Mouse (Mus musculus) midbrain, embryonic 15.5 days (tissue): ENCODE measurements around the gene Tyrobp. TPM values are rescaled to one million over a fixed set of nuclear protein-coding genes. Genes with fewer than 3 reads are reported as not detected.

Experiments used
- ATAC-seq: fragments of 200-750 bp; cut with Nextera tagmentation; replicated peaks from 2 replicates; pipeline ENCODE4 v1.8.0; 2017; ENCODE audit warnings: moderate TSS enrichment
- H3K27ac ChIP-seq: fragments of 300-500 bp; sonication (generic); 2 replicates; pipeline ENCODE4 v1.5.1; 2015; ENCODE audit warnings: mild to moderate bottlenecking, inconsistent platforms
- H3K27me3 ChIP-seq: fragments of 300-500 bp; sonication (generic); replicated peaks from 2 replicates; pipeline ENCODE4 v1.6.1; 2015; ENCODE audit warnings: inconsistent platforms
- H3K36me3 ChIP-seq: fragments of 300-500 bp; sonication (generic); replicated peaks from 2 replicates; pipeline ENCODE4 v1.6.1; 2015; ENCODE audit warnings: inconsistent platforms
- H3K4me1 ChIP-seq: fragments of 300-500 bp; sonication (generic); 2 replicates; pipeline ENCODE4 v1.6.1; 2015; ENCODE audit warnings: inconsistent platforms
- H3K4me2 ChIP-seq: fragments of 300-500 bp; sonication (generic); 2 replicates; pipeline ENCODE4 v1.6.1; 2015; ENCODE audit warnings: inconsistent platforms, mild to moderate bottlenecking, moderate library complexity
- H3K4me3 ChIP-seq: fragments of 300-500 bp; sonication (generic); 2 replicates; pipeline ENCODE4 v1.5.1; 2015; ENCODE audit warnings: mild to moderate bottlenecking, inconsistent platforms
- H3K9ac ChIP-seq: fragments of 300-500 bp; sonication (generic); 2 replicates; pipeline ENCODE4 v1.6.1; 2015; ENCODE audit warnings: mild to moderate bottlenecking, inconsistent platforms
- H3K9me3 ChIP-seq: fragments of 300-500 bp; sonication (generic); 2 replicates; pipeline ENCODE4 v1.6.1; 2016; ENCODE audit warnings: inconsistent platforms
- WGBS: fragments of 180-500 bp; shearing (Covaris S2); methylation state at CpG from one replicate; pipeline ENCODE4 v1.1.7; 2015; ENCODE audit warnings: mixed read lengths; 5-methylcytosine and 5-hydroxymethylcytosine counted together
- polyA plus RNA-seq: library from polyadenylated mRNA; unstranded; fragments of >200 nt; fragmentation: Nextera tagmentation; extraction: Ambion mirVana; gene quantifications from 2 replicates; pipeline ENCODE4 v1.2.1, GENCODE M21; 2015

The Tyrobp gene
- polyA plus RNA-seq, 1 experiment from 2014 or later, result 27.8 TPM

DNA sequence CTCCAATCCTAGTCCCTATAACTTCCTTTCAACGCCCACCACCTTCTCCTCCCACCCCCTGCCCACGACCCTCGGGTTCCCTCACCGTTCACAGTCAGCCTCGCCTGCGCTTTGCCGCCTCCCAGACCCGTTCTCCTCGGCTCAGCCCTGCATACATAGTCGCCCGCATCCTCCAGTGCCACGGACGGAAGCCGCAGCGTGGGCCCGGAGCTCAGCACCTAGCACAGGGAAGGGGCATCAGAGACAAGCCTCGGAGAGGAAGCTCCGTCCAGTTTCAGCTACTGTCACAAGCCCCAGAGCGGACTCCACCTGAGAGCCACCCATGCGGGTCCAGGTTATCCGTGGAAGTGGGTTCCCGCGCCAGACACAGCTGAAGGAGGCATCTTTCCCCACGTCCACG is 39.8 kb downstream of the Tyrobp start:
- peaks cover 27% of the 10 kb centered on the region for H3K4me1 ChIP-seq
- no peak for ATAC-seq
- H3K36me3 ChIP-seq, result no peaks in the 10 kb centered on the region
- no peaks in the 10 kb centered on the region for H3K9me3 ChIP-seq
- H3K4me3 ChIP-seq, result no peak overlapping the region
- WGBS, result 17% methylated on average over 25 of the region's 25 CpGs
- H3K27me3 ChIP-seq, result peaks cover 59% of the 10 kb centered on the region
- peak overlapping the region; percentile 23 for H3K4me2 ChIP-seq
- H3K27ac ChIP-seq, result no peak overlapping the region
- no peak overlapping the region for H3K9ac ChIP-seq

DNA sequence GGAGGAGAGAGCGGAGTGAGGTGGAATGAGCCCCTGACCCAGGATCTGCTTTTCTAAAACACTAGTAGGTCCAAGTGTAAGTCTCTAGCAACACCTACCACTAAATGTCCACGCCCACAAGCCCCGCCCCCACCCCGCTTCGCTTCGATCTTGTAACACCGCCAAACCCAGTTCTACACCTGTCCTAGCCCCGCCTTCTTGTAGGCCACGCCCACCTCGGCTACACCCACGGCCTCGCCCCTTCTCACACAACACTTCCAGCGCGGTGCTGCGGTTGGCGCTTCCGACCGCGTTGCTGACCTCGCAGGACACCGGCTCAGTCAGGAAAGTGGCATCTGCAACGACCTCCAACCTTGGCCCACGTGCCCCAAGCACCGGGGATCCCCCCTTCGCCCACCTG is 40.2 kb downstream of the Tyrobp start:
- H3K27me3 ChIP-seq, result peaks cover 63% of the 10 kb centered on the region
- H3K4me3 ChIP-seq, result no peak overlapping the region
- WGBS, result 2% methylated on average over 25 of the region's 25 CpGs
- H3K9me3 ChIP-seq, result no peaks in the 10 kb centered on the region
- no peaks in the 10 kb centered on the region for H3K36me3 ChIP-seq
- no peak overlapping the region for H3K9ac ChIP-seq
- ATAC-seq, result no peak
- H3K4me2 ChIP-seq, result peak overlapping the region; percentile 23
- H3K4me1 ChIP-seq, result peaks cover 31% of the 10 kb centered on the region
- no peak overlapping the region for H3K27ac ChIP-seq

DNA sequence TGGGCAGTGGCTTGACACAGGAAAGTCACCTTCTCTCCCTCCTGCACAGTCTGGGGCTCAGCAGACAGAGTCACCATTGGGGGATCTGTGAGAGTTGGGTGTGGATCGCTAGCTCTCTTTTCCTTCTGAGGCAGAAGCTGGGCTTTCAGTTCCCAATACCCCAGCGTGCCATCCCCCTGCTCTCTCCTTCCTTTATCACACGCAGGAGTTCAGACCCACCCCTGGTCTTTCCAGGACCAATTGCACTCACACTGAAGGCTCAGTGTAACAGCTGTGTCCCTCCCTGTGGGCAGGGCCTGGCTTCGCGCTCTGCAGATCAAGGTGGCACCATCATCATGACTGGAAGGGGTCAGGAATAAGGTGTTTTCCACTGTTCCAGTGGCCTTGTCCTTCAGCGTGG is 40.7 kb downstream of the Tyrobp start:
- H3K36me3 ChIP-seq, result no peaks in the 10 kb centered on the region
- 5% methylated on average over 6 of the region's 6 CpGs for WGBS
- H3K27ac ChIP-seq, result no peak overlapping the region
- 0 out of 2 replicates have a peak overlapping the region, but pooled peaks have one; percentile 23 for H3K4me2 ChIP-seq
- peaks cover 31% of the 10 kb centered on the region for H3K4me1 ChIP-seq
- H3K27me3 ChIP-seq, result peaks cover 65% of the 10 kb centered on the region
- H3K9ac ChIP-seq, result no peak overlapping the region
- H3K4me3 ChIP-seq, result no peak overlapping the region
- no peak for ATAC-seq
- no peaks in the 10 kb centered on the region for H3K9me3 ChIP-seq

DNA sequence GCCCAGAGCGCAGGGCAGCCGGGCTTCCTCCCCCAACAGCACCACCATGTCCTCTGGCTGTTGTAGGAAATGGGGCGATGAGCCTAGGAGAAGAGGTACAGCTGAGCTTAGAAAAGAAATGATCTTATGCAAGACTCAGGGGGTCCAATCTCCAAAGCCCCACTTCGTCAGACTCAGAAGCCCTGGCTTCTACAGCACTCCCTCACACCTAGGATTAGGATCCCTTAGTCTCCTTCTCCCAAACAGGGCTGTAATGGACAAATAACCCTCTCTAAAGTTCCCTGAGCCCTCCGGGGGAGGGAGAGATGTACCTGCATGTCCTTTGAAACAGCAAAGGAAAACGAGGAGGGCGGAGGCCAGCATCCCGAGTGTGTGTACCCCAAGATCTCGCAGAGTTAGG is 42.9 kb downstream of the Tyrobp start:
- ATAC-seq, result no peak
- peaks cover 31% of the 10 kb centered on the region for H3K4me1 ChIP-seq
- 1% methylated on average over 9 of the region's 9 CpGs for WGBS
- H3K9me3 ChIP-seq, result no peaks in the 10 kb centered on the region
- H3K9ac ChIP-seq, result peak overlapping the region; percentile 18; the same call in 1 of the 2 replicates
- H3K4me3 ChIP-seq, result peak overlapping the region; percentile 30; the same call in 1 of the 2 replicates
- peaks cover 81% of the 10 kb centered on the region for H3K27me3 ChIP-seq
- H3K27ac ChIP-seq, result no peak overlapping the region
- no peaks in the 10 kb centered on the region for H3K36me3 ChIP-seq
- peak overlapping the region; percentile 49 for H3K4me2 ChIP-seq

DNA sequence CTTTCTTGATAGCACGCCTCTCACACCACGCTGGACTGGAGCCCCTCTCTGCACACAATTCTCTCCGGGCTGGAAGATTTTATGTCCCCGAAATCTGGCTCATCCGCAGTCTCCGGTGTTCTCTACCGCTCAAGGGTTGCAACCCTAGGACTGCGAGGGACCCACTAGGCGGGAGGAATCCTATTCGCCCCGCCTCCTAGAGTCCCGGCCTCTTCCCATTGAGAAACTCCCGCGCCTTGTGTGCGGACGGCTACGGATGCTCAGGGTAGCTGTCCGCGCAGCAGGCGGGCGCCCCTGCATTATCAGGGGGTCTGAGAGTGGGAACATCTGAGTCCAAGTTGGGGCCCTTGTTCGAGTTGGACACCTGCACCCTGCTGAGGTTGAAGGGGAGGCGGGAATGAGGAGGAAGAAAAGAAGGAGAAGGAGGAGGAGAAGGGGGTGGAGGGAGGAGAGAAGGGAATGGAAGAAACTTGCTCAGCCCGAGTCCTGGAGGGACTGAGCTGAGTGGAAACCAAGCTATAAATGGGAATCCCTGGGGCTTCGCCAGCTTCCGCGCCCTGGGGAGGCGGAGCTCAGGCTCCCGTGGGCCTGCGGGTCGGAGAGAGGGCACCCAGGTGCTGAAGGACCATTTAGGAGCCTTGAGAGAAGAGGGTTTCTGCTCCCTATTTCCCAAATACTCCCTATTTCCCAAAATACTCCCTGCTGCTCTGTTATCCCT is 43.5 kb downstream of the Tyrobp start:
- Histone ChIP-seq H3K4me1 (peaks cover 31% of the 10 kb centered on the region), H3K4me2 (peak overlapping the region; percentile 49), H3K9ac (peak overlapping the region; percentile 18; the same call in 1 of the 2 replicates), H3K36me3 (no peaks in the 10 kb centered on the region), H3K27ac (no peak overlapping the region), H3K9me3 (no peaks in the 10 kb centered on the region), H3K27me3 (peaks cover 81% of the 10 kb centered on the region), H3K4me3 (peak overlapping the region; percentile 30)
- WGBS, result under 1% methylated on average over 31 of the region's 31 CpGs
- ATAC-seq, result no peak; the same call in 1 of the 2 replicates

DNA sequence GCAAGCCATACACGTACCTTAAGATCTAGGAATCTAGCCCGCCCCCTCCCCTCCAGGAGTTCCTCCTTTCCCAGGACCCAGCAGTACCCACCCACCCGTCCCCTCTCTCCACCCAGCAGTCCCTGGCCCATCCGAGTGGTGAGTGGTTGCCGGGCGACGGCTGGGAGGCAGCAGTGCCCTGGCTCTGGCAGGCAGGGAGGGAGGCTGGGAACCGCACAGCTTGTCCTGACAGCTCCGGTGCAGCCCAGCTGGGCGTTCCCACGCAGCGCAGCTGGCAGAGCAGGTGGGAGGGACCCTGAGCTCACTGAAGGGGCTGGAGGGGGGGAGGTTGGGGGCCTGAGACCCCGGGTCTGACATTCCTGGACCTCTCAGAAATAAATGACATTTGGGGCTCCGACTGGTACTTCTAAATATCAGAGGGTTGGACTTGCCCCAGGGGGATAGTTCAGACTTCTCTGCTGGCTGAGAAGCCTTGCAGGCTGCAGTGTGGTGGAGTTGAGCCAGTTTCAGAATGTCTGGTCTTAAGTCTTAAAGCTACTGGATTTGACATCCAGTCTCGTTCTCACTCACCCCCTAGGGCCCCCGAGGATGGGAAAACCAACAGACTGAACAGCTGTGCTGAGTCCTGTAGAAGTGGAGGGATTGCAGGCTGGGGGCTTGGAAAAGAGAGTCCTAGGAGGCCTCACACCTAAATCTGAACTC is 44.2 kb downstream of the Tyrobp start, which contains the start of the genes Kirrel2 and Nphs1:
Gene Kirrel2 (minus strand): TSS at position 62 of the 702 bp plus-strand sequence.
Gene Nphs1 (plus strand): TSS at position 687 of the 702 bp plus-strand sequence.
- no peak within 1 kb of the TSS for H3K27ac ChIP-seq
- H3K27me3 ChIP-seq, result peaks cover 82% of the 10 kb centered on the region
- peak within 1 kb of the TSS; percentile 49 for H3K4me2 ChIP-seq
- peak within 1 kb of the TSS; percentile 30 for H3K4me3 ChIP-seq
- peaks cover 31% of the 10 kb centered on the region for H3K4me1 ChIP-seq
- WGBS, result 2% methylated on average over 16 of the region's 16 CpGs
- no peaks in the 10 kb centered on the region for H3K9me3 ChIP-seq
- ATAC-seq, result peak; percentile 85
- peak within 1 kb of the TSS; percentile 18; the same call in 1 of the 2 replicates for H3K9ac ChIP-seq
- H3K36me3 ChIP-seq, result no peaks in the 10 kb centered on the region

DNA sequence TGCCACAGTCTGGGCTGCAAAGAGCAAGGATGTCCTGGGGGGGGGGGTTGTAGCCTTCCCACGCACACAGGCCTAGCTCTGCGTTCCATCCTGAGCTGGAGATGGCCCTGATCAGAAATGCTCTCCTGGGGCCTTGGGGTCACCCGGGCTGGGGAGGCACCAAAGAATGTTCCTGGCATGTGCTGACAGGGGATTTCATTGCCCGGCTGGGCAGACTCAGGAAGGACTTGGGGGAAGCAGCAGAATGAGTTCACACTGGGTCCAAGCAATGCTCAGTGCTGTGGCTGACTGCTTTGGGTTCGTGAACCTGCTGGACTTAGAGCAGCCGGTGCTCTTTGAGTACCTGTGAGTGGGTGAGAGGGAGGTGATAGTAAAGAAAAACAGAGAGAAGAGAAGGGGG is 45.9 kb downstream of the Tyrobp start:
- Histone ChIP-seq H3K9ac (no peak overlapping the region), H3K27ac (no peak overlapping the region), H3K4me2 (no peak overlapping the region), H3K4me1 (peaks cover 26% of the 10 kb centered on the region), H3K36me3 (no peaks in the 10 kb centered on the region), H3K4me3 (no peak overlapping the region), H3K27me3 (peaks cover 77% of the 10 kb centered on the region), H3K9me3 (no peaks in the 10 kb centered on the region)
- ATAC-seq, result no peak
- 32% methylated on average over 6 of the region's 6 CpGs for WGBS

DNA sequence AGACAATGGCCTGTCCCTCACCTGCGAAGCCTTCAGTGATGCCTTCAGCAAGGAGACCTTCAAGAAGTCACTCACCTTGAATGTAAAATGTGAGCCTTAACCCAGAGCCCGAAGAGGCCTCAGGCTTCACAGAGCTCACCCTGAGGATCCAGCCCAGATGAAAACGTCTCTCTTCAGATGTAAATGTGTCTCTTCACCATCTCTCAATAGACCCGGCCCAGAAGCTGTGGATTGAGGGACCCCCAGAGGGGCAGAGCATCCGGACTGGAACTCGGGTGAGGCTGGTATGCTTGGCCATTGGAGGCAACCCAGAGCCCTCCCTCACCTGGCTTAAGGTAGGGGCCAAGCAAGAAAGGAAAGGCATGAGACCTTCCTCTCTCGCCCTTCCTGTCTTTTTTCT is 50.0 kb downstream of the Tyrobp start:
- no peak for ATAC-seq

DNA sequence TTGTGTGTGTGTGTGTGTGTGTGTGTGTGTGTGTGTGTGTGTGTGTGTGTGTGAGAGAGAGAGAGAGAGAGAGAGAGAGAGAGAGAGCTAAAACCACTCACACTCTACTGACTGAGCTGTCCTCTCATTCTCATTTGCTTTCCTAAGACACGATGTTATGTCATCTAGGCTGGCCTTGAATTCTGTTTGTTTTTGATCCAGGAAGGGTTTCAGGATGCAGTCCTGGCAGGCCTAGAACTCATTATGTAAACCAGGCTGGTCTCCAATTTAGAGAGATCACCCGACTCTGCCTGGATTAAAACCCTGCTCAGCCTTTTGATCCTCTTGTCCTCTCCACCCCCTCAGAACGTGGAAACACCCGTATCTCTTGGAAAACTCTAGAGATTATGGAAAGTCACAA is 50.4 kb downstream of the Tyrobp start:
- no peaks in the 10 kb centered on the region for H3K36me3 ChIP-seq
- H3K4me3 ChIP-seq, result no peak overlapping the region
- WGBS, result 8% methylated on average over 4 of the region's 4 CpGs
- H3K9ac ChIP-seq, result no peak overlapping the region
- H3K27ac ChIP-seq, result no peak overlapping the region
- H3K4me1 ChIP-seq, result peaks cover 4% of the 10 kb centered on the region; the same call in 1 of the 2 replicates
- H3K4me2 ChIP-seq, result no peak overlapping the region
- no peak for ATAC-seq
- no peaks in the 10 kb centered on the region for H3K9me3 ChIP-seq
- H3K27me3 ChIP-seq, result peaks cover 79% of the 10 kb centered on the region

More for the DNA sequence above, 50.0 kb downstream of the Tyrobp start:
- Histone ChIP-seq H3K27me3 (peaks cover 80% of the 10 kb centered on the region), H3K9me3 (no peaks in the 10 kb centered on the region), H3K27ac (no peak overlapping the region), H3K4me1 (peaks cover 5% of the 10 kb centered on the region; the same call in 1 of the 2 replicates), H3K4me2 (no peak overlapping the region), H3K4me3 (no peak overlapping the region), H3K9ac (no peak overlapping the region), H3K36me3 (no peaks in the 10 kb centered on the region)
- WGBS, result 31% methylated on average over 7 of the region's 7 CpGs

DNA sequence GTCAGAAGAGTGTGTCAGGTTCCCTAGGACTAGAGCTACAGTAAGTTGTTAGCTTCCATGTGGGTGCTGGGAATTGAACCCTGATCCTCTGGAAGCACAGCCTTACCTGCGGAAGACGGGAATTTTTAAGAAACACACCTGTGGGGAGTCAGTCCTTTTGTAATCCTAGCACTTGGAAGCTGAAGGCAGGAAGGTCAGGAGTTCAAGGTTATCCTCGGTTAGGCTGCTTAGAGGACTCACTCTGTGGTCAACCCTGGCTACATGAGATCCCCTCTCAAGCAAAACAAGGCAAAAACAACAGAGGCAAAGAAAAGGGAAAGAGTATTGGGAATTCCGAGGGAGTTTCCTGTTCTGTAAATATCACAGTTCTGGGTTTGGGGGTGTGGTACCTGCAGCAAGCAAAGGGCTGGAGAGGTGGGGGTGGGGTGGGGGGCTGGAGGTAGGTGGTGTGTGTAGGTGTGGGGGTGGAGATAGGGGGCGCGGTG is 51.3 kb downstream of the Tyrobp start:
- peaks cover 4% of the 10 kb centered on the region; the same call in 1 of the 2 replicates for H3K4me1 ChIP-seq
- ATAC-seq, result no peak
- no peak overlapping the region for H3K4me3 ChIP-seq
- WGBS, result 22% methylated on average over 6 of the region's 6 CpGs
- no peaks in the 10 kb centered on the region for H3K9me3 ChIP-seq
- no peak overlapping the region for H3K9ac ChIP-seq
- peaks cover 73% of the 10 kb centered on the region for H3K27me3 ChIP-seq
- no peaks in the 10 kb centered on the region for H3K36me3 ChIP-seq
- no peak overlapping the region for H3K27ac ChIP-seq
- H3K4me2 ChIP-seq, result no peak overlapping the region
